Mouse (Mus musculus): ENCODE data around the gene Olfr154. TPM values are rescaled to one million over a fixed set of nuclear protein-coding genes. Genes with fewer than 3 reads are reported as not detected.

Olfr154 gene
- polyA plus RNA-seq (2017; shearing (Covaris generic)), result not detected

GRCm38 (mm10) chr2:85664355-85664754 lies at the start of gene Olfr154:
Gene Olfr154 (minus strand): TSS chr2:85664455.

GRCm38 (mm10) chr2:85689131-85689530 lies 24.9 kb upstream of the Olfr154 start, which contains the start of gene Olfr1008:
Gene Olfr1008 (plus strand): TSS chr2:85689431.

GRCm38 (mm10) chr2:85678667-85679066 lies 14.4 kb upstream of the Olfr154 start, which contains the start of gene Olfr1006:
Gene Olfr1006 (minus strand): TSS chr2:85678767.

GRCm38 (mm10) chr2:85650604-85651003 lies 13.7 kb downstream of the Olfr154 start, which contains the start of gene Olfr1002:
Gene Olfr1002 (minus strand): TSS chr2:85650704.

Other genes starting within 250 kb of the Olfr154 start
- gene Olfr993, start 249.6 kb downstream of the Olfr154 start, polyA plus RNA-seq (2017; shearing (Covaris generic)), result not detected
- not detected for gene Olfr994, start 228.0 kb downstream of the Olfr154 start, polyA plus RNA-seq (2017; shearing (Covaris generic))
- gene Olfr995, start 220.8 kb downstream of the Olfr154 start, polyA plus RNA-seq (2017; shearing (Covaris generic)), result not detected
- not detected for gene 4833423E24Rik, start 145.4 kb downstream of the Olfr154 start, polyA plus RNA-seq (2017; shearing (Covaris generic))
- not detected for gene Olfr996, start 85.2 kb downstream of the Olfr154 start, polyA plus RNA-seq (2017; shearing (Covaris generic))
- not detected for gene Olfr998, start 75.5 kb downstream of the Olfr154 start, polyA plus RNA-seq (2017; shearing (Covaris generic))
- not detected for gene Olfr1000, start 52.6 kb downstream of the Olfr154 start, polyA plus RNA-seq (2017; shearing (Covaris generic))
- gene Olfr1002, start 13.8 kb downstream of the Olfr154 start, polyA plus RNA-seq (2017; shearing (Covaris generic)), result not detected
- gene Olfr1006, start 14.3 kb upstream of the Olfr154 start, polyA plus RNA-seq (2017; shearing (Covaris generic)), result not detected
- not detected for gene Olfr1008, start 25.0 kb upstream of the Olfr154 start, polyA plus RNA-seq (2017; shearing (Covaris generic))
- gene Olfr1009, start 51.0 kb upstream of the Olfr154 start, polyA plus RNA-seq (2017; shearing (Covaris generic)), result not detected
- gene Olfr1012, start 98.3 kb upstream of the Olfr154 start, polyA plus RNA-seq (2017; shearing (Covaris generic)), result not detected
- gene Olfr1013, start 102.6 kb upstream of the Olfr154 start, polyA plus RNA-seq (2017; shearing (Covaris generic)), result not detected
- not detected for gene Olfr1014, start 108.3 kb upstream of the Olfr154 start, polyA plus RNA-seq (2017; shearing (Covaris generic))
- gene Olfr1015, start 117.6 kb upstream of the Olfr154 start, polyA plus RNA-seq (2017; shearing (Covaris generic)), result not detected
- gene Olfr1016, start 138.1 kb upstream of the Olfr154 start, polyA plus RNA-seq (2017; shearing (Covaris generic)), result not detected
- gene Olfr1018, start 154.0 kb upstream of the Olfr154 start, polyA plus RNA-seq (2017; shearing (Covaris generic)), result not detected
- not detected for gene Olfr1019, start 181.0 kb upstream of the Olfr154 start, polyA plus RNA-seq (2017; shearing (Covaris generic))
- not detected for gene Olfr1020, start 182.6 kb upstream of the Olfr154 start, polyA plus RNA-seq (2017; shearing (Covaris generic))
- not detected for gene Olfr1022, start 204.1 kb upstream of the Olfr154 start, polyA plus RNA-seq (2017; shearing (Covaris generic))
- not detected for gene Olfr1023, start 221.2 kb upstream of the Olfr154 start, polyA plus RNA-seq (2017; shearing (Covaris generic))
- gene Olfr1024, start 240.6 kb upstream of the Olfr154 start, polyA plus RNA-seq (2017; shearing (Covaris generic)), result not detected